In the genomic region with DNA sequence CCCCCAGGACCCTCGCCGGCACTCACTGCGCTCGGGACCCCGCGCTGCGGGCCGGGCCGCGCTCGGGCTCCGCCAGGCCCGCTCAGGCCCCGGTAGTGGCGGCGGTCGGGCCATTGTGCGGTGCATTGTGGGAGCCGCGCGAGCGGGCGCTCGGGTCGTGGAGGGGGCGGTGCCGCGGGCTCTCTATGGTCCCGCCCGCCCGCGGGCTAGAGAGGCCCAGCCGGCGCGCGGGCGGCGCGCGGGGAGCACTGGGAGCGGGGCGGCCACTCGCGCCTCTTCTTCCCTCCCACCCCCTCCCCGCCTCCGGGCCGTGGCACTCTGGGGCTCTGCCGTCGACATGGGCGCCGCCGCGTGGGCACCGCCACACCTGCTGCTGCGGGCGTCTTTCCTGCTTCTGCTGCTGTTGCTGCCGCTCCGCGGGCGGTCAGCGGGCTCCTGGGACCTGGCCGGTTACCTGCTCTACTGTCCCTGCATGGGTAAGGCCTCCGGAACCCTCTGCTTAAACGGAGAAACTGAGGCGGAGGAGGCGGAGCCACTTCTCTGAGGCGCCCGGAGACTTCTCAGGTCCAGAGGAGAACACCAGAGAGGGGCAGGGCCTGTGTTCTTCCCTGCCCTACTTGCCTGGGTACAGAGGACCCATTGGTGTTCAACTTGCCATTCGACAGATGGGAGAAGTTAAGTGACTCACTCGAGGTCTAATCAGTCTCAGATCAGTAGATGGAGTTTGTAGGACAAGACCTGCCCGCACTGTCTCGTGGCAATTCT, we compare ENCODE assay signal across 8 mouse cellular contexts. TPM values are rescaled to one million over a fixed set of nuclear protein-coding genes. Genes with fewer than 3 reads are reported as not detected.
DNase-seq lines count a peak whose midpoint lies in the region; ATAC-seq lines count a peak whose summit lies in the region.

Gene Plagl2 (minus strand): TSS at position 177 of the 765 bp plus-strand sequence.
Gene Pofut1 (plus strand): TSS at position 284 of the 765 bp plus-strand sequence.

- ATAC-seq in hindbrain, embryonic 12.5 days (ENCODE audit: low FRiP score): peak; percentile 98

- H3K4me1 ChIP-seq in hindbrain, embryonic 12.5 days: peaks cover 37% of the 10 kb centered on the region

- peak within 1 kb of the TSS; percentile 87 for H3K4me3 ChIP-seq in hindbrain, embryonic 12.5 days

- peak; percentile 91 for DNase-seq in MN1 (ENCODE audit: low spot score)
- peak; percentile 85 for DNase-seq in cerebellum, adult 9-10 months
- peak; percentile 54 to 88 for DNase-seq in frontal cortex, adult 2 months (ENCODE audit: extremely low spot score in 1 of 2, low spot score in 1 of 2)
- DNase-seq in layer of hippocampus, postnatal 14 days (ENCODE audit: low spot score in 2 of 2): peak; percentile 77 to 90
- peak; percentile 90 for DNase-seq in lung, postnatal 14 days
- DNase-seq in retina, adult 2 months (ENCODE audit: low read depth, low spot score): peak; percentile 84
- peak; percentile 93 to 96 for DNase-seq in thymus, postnatal 36 days

- H3K27me3 ChIP-seq in hindbrain, embryonic 12.5 days: no peaks in the 10 kb centered on the region

- peak within 1 kb of the TSS; percentile 98 for H3K4me2 ChIP-seq in hindbrain, embryonic 12.5 days (replicated peaks)

- H3K9ac ChIP-seq in hindbrain, embryonic 12.5 days: peak within 1 kb of the TSS; percentile 97

- peak within 1 kb of the TSS; percentile 92 for H3K27ac ChIP-seq in hindbrain, embryonic 12.5 days

- peaks cover 9% of the 10 kb centered on the region for H3K36me3 ChIP-seq in hindbrain, embryonic 12.5 days

- WGBS in hindbrain, embryonic 12.5 days: under 1% methylated on average over 58 of the region's 72 CpGs

- no peaks in the 10 kb centered on the region for H3K9me3 ChIP-seq in hindbrain, embryonic 12.5 days (replicated peaks)

RNA-seq across cellular contexts. Expression of gene Plagl2, which starts in this region (rescaled TPM):
- 4.4 and 4.9 TPM in 2 replicates for polyA plus RNA-seq in frontal cortex, adult 2 months (2012; rRNA removed)
- 15.5 and 19.0 TPM in 2 replicates for polyA plus RNA-seq in hindbrain, embryonic 12.5 days (2016; fragmentation: Nextera tagmentation; extraction: Ambion mirVana)
- 1 to 10 TPM; 4.5 to 5.3 TPM for total RNA-seq in layer of hippocampus, postnatal 14 days (2021)

RNA-seq across cellular contexts. Expression of gene Pofut1, which starts in this region (rescaled TPM):
- polyA plus RNA-seq in frontal cortex, adult 2 months (2012; rRNA removed): 16.1 and 19.0 TPM in 2 replicates
- 5.4 and 5.6 TPM in 2 replicates for polyA plus RNA-seq in hindbrain, embryonic 12.5 days (2016; fragmentation: Nextera tagmentation; extraction: Ambion mirVana)
- 10 to 100 TPM; 16.0 to 18.0 TPM for total RNA-seq in layer of hippocampus, postnatal 14 days (2021)

Comparison
In these comparisons a context has a peak if more than half of its experiments do, and no peak if none do; other contexts are left out.
1. Peak in every context shown above with its lines: DNase-seq, ATAC-seq, H3K4me3 ChIP-seq and H3K27ac ChIP-seq.